Comparison of ENCODE assay signal across 9 mouse cellular contexts in genomic region chr19:47121054-47121453, GRCm38 (mm10). TPM values are rescaled to one million over a fixed set of nuclear protein-coding genes. Genes with fewer than 3 reads are reported as not detected.
A peak's percentile ranks its signal among the peaks of the same experiment; 100 is the strongest.
DNase-seq lines count a peak whose midpoint lies in the region; ATAC-seq and TF ChIP-seq lines count a peak whose summit lies in the region.
"Had no signal": no experiment of that assay in that cellular context is flagged by ENCODE, and none has a peak within 500 bp of the region (broad histone marks: within the 10 kb centered on the region; RNA-seq: fewer than 3 reads in every experiment).

No protein-coding gene starts in this region.

- intact Hi-C loops in gastrocnemius, adult 2 months (cut with DNase I), result no loop called here
- intact Hi-C loops in left cerebral cortex, postnatal 36 days (cut with DNase I), result loop anchor here (2.0 kb wide), 1 partner anchor 48 kb away; no protein-coding TSS in a partner anchor

- WGBS in spleen, adult 2 months, result 37% methylated on average over 4 of the region's 4 CpGs

- no peak for TF ChIP-seq POLR2A in spleen, adult 2 months (IDR thresholded peaks at IDR 0.05; ENCODE audit: low read depth, low read length)

- peak; percentile 76 for ATAC-seq in erythroblast, adult 5-6 weeks (replicated peaks; ENCODE audit: low FRiP score, poor library complexity, severe bottlenecking)

- no peak overlapping the region for H3K4me3 ChIP-seq in gastrocnemius, adult 2 months
- no peak overlapping the region for H3K4me3 ChIP-seq in spleen, adult 2 months (ENCODE audit: extremely low read depth, insufficient read depth, insufficient read length)

- H3K27ac ChIP-seq in gastrocnemius, adult 2 months, result no peak overlapping the region
- H3K27ac ChIP-seq in spleen, adult 2 months (ENCODE audit: insufficient read depth, low read length), result no peak overlapping the region

- H3K27me3 ChIP-seq in spleen, adult 2 months (ENCODE audit: control insufficient read depth, insufficient read depth, low read length), result no peaks in the 10 kb centered on the region
- no peaks in the 10 kb centered on the region for H3K27me3 ChIP-seq in splenic B cell, adult 2 months (ENCODE audit: control insufficient read depth, insufficient read depth, low read length, poor library complexity, severe bottlenecking)

- peaks cover 3% of the 10 kb centered on the region; the same call in 1 of the 2 replicates for H3K4me1 ChIP-seq in spleen, adult 2 months (ENCODE audit: control insufficient read depth, insufficient read depth, insufficient read length)

- peaks cover 15% of the 10 kb centered on the region for H3K36me3 ChIP-seq in spleen, adult 2 months (ENCODE audit: control insufficient read depth, insufficient read depth, low read length)
- H3K36me3 ChIP-seq in splenic B cell, adult 2 months (ENCODE audit: control insufficient read depth, insufficient read depth, low read length, poor library complexity, severe bottlenecking), result peaks cover 4% of the 10 kb centered on the region

- TF ChIP-seq CTCF in gastrocnemius, adult 2 months (IDR thresholded peaks at IDR 0.05), result peak; percentile 80
- TF ChIP-seq CTCF in spleen, adult 2 months (IDR thresholded peaks at IDR 0.05; ENCODE audit: extremely low read depth, insufficient read depth, insufficient read length, insufficient replicate concordance), result peak; percentile 51; the same call in 1 of the 2 replicates

- DNase-seq in gastrocnemius, adult 2 months, result no peak
- DNase-seq in gastrocnemius, postnatal 4 days (ENCODE audit: low spot score in 2 of 2), result no peak
- no peak for DNase-seq in spleen, adult 2 months (ENCODE audit: low read depth in 1 of 2, low spot score in 2 of 2)
- no peak for DNase-seq in spleen, postnatal 10 days (ENCODE audit: low spot score in 2 of 2)
- DNase-seq in splenic B cell, adult 2 months (ENCODE audit: low read depth, low spot score), result peak; percentile 71
- DNase-seq in urinary bladder, postnatal 4 days (ENCODE audit: low spot score in 2 of 2), result no peak
- DNase-seq in left cerebral cortex, postnatal 36 days (ENCODE audit: low spot score in 2 of 2), result no peak

RNA-seq across cellular contexts. Expression of gene Calhm2, which starts 17.0 kb away (rescaled TPM):
- total RNA-seq in gastrocnemius, adult 2 months (2021), result 1 to 10 TPM; 1.6 to 2.3 TPM
- total RNA-seq in gastrocnemius, postnatal 4 days (2021), result 1 to 10 TPM; 5.6 to 6.1 TPM
- 46.0 and 53.8 TPM in 2 replicates for polyA plus RNA-seq in spleen, adult 2 months (2012; rRNA removed)
- 2.3 and 4.0 TPM in 2 replicates for total RNA-seq in erythroblast, adult 5-6 weeks (2015; ENCODE audit: low replicate concordance)
- 1.4 and 3.5 TPM in 2 replicates for total RNA-seq in erythroblast, adult 5-6 weeks (2017; ENCODE audit: low replicate concordance)
- total RNA-seq in left cerebral cortex, postnatal 36 days (2021), result 1 to 10 TPM; 6.1 to 6.7 TPM

RNA-seq across cellular contexts. Expression of gene Calhm1, which starts 23.0 kb away (rescaled TPM):
- not detected for total RNA-seq in gastrocnemius, adult 2 months (2021)
- total RNA-seq in gastrocnemius, postnatal 4 days (2021), result not detected
- 0.20 TPM in 1 of 2 replicates, not detected in the other for polyA plus RNA-seq in spleen, adult 2 months (2012; rRNA removed)
- not detected in 2 replicates for total RNA-seq in erythroblast, adult 5-6 weeks (2015; ENCODE audit: low replicate concordance)
- not detected in 2 replicates for total RNA-seq in erythroblast, adult 5-6 weeks (2017; ENCODE audit: low replicate concordance)
- not detected for total RNA-seq in left cerebral cortex, postnatal 36 days (2021)
- total RNA-seq: adrenal gland, postnatal 36 days had no signal

RNA-seq across cellular contexts. Expression of gene Pdcd11, which starts 30.5 kb away (rescaled TPM):
- 1 to 10 TPM; 8.0 to 8.6 TPM for total RNA-seq in gastrocnemius, adult 2 months (2021)
- 10 to 100 TPM; 14.2 to 16.3 TPM for total RNA-seq in gastrocnemius, postnatal 4 days (2021)
- polyA plus RNA-seq in spleen, adult 2 months (2012; rRNA removed), result 9.6 and 9.7 TPM in 2 replicates
- total RNA-seq in erythroblast, adult 5-6 weeks (2015; ENCODE audit: low replicate concordance), result 2.9 and 3.1 TPM in 2 replicates
- 3.2 and 3.9 TPM in 2 replicates for total RNA-seq in erythroblast, adult 5-6 weeks (2017; ENCODE audit: low replicate concordance)
- total RNA-seq in left cerebral cortex, postnatal 36 days (2021), result 10 to 100 TPM; 12.5 to 16.2 TPM

RNA-seq across cellular contexts. Expression of gene Usmg5, which starts 30.6 kb away (rescaled TPM):
- total RNA-seq in gastrocnemius, adult 2 months (2021), result 1,000 to 10,000 TPM; 1,097 to 1,442 TPM
- 100 to 1,000 TPM; 864 to 878 TPM for total RNA-seq in gastrocnemius, postnatal 4 days (2021)
- 11.9 and 13.9 TPM in 2 replicates for polyA plus RNA-seq in spleen, adult 2 months (2012; rRNA removed)
- 199 and 243 TPM in 2 replicates for total RNA-seq in erythroblast, adult 5-6 weeks (2015; ENCODE audit: low replicate concordance)
- total RNA-seq in erythroblast, adult 5-6 weeks (2017; ENCODE audit: low replicate concordance), result 86.3 and 111 TPM in 2 replicates
- 100 to 1,000 TPM; 648 to 693 TPM for total RNA-seq in left cerebral cortex, postnatal 36 days (2021)

RNA-seq across cellular contexts. Expression of gene Calhm3, which starts 36.5 kb away (rescaled TPM):
- total RNA-seq in gastrocnemius, adult 2 months (2021), result not detected
- total RNA-seq in gastrocnemius, postnatal 4 days (2021), result not detected
- polyA plus RNA-seq in spleen, adult 2 months (2012; rRNA removed), result not detected in 2 replicates
- total RNA-seq in erythroblast, adult 5-6 weeks (2015; ENCODE audit: low replicate concordance), result not detected in 2 replicates
- not detected in 2 replicates for total RNA-seq in erythroblast, adult 5-6 weeks (2017; ENCODE audit: low replicate concordance)
- not detected for total RNA-seq in left cerebral cortex, postnatal 36 days (2021)
- total RNA-seq: adrenal gland, postnatal 36 days had no signal
